Mouse (Mus musculus): Measurements from ENCODE around the gene Epor.

DNA sequence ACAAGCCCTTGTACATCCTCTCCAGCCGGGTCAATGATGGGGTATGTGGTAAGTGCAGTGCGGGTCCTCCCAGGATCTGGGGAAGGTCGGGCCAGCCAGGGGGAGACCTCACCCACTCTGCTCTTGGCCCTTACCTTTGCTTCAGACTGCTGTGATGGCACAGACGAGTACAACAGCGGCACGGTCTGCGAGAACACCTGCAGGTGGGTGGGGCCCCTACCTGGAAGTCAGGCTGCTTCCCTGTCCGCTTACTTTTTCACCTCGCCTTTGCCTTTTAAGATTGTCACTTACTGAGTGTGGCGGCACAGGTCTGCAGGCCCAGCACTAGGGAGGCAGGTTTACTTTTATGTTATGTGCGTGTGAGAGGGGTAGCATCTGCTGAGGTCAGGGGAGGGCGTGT is 41.2 kb upstream of the Epor start:
- TF ChIP-seq CTCF (IDR thresholded peaks at IDR 0.05; ENCODE audit: borderline replicate concordance, extremely low read depth, insufficient read depth, insufficient read length) (no peak), POLR2A (IDR thresholded peaks at IDR 0.05; ENCODE audit: borderline replicate concordance, extremely low read depth, insufficient read depth, insufficient read length, poor library complexity, severe bottlenecking) (no peak)

All from brain, embryonic 14.5 days (tissue).